Mouse (Mus musculus): ENCODE measurements at regions not wholly inside any gene's neighbourhood (a gene's known extent, or its start where the extent isn't known, plus 50 kb on each side); places are given as distances from the start of the nearest gene placed in this dataset.

- TF ChIP-seq POLR2A (IDR thresholded peaks at IDR 0.05; ENCODE audit: extremely low read depth, insufficient read depth, low read length) = no peak
- TF ChIP-seq CTCF (IDR thresholded peaks at IDR 0.05; ENCODE audit: extremely low read depth, insufficient read depth, low read length) = peak; percentile 93
- H3K4me1 ChIP-seq (ENCODE audit: control insufficient read depth, insufficient read depth, low read length) = no peaks in the 10 kb centered on the region
- H3K4me3 ChIP-seq (ENCODE audit: insufficient read depth, low read length) = no peak overlapping the region
- no peak overlapping the region for H3K27ac ChIP-seq (ENCODE audit: insufficient read depth, low read length)
Measured at GRCm38 (mm10) chr15:88468810-88469209, 131.3 kb upstream of the Zdhhc25 start.

- Histone ChIP-seq H3K4me1 (ENCODE audit: control insufficient read depth, insufficient read depth, low read length) (no peaks in the 10 kb centered on the region), H3K27ac (ENCODE audit: insufficient read depth, low read length) (no peak overlapping the region), H3K4me3 (ENCODE audit: insufficient read depth, low read length) (no peak overlapping the region)
- no peak for TF ChIP-seq CTCF (IDR thresholded peaks at IDR 0.05; ENCODE audit: extremely low read depth, insufficient read depth, low read length)
- TF ChIP-seq POLR2A (IDR thresholded peaks at IDR 0.05; ENCODE audit: extremely low read depth, insufficient read depth, low read length) = no peak
Measured at GRCm38 (mm10) chr15:88469508-88470455, 130.3 kb upstream of the Zdhhc25 start.

GRCm38 (mm10) chr15:88472351-88473100 is 127.6 kb upstream of the Zdhhc25 start:
- H3K4me1 ChIP-seq (ENCODE audit: control insufficient read depth, insufficient read depth, low read length) = no peaks in the 10 kb centered on the region
- H3K27ac ChIP-seq (ENCODE audit: insufficient read depth, low read length) = no peak overlapping the region
- TF ChIP-seq CTCF (IDR thresholded peaks at IDR 0.05; ENCODE audit: extremely low read depth, insufficient read depth, low read length) (no peak), POLR2A (IDR thresholded peaks at IDR 0.05; ENCODE audit: extremely low read depth, insufficient read depth, low read length) (no peak)
- H3K4me3 ChIP-seq (ENCODE audit: insufficient read depth, low read length) = no peak overlapping the region

GRCm38 (mm10) chr15:88473221-88473620 is 126.9 kb upstream of the Zdhhc25 start:
- H3K27ac ChIP-seq (ENCODE audit: insufficient read depth, low read length) = no peak overlapping the region
- H3K4me3 ChIP-seq (ENCODE audit: insufficient read depth, low read length) = no peak overlapping the region
- TF ChIP-seq CTCF (IDR thresholded peaks at IDR 0.05; ENCODE audit: extremely low read depth, insufficient read depth, low read length) (no peak), POLR2A (IDR thresholded peaks at IDR 0.05; ENCODE audit: extremely low read depth, insufficient read depth, low read length) (no peak)
- no peaks in the 10 kb centered on the region for H3K4me1 ChIP-seq (ENCODE audit: control insufficient read depth, insufficient read depth, low read length)

GRCm38 (mm10) chr15:88483471-88483870 is 116.6 kb upstream of the Zdhhc25 start:
- Histone ChIP-seq H3K4me1 (ENCODE audit: control insufficient read depth, insufficient read depth, low read length) (no peaks in the 10 kb centered on the region), H3K27ac (ENCODE audit: insufficient read depth, low read length) (no peak overlapping the region), H3K4me3 (ENCODE audit: insufficient read depth, low read length) (no peak overlapping the region)
- no peak for TF ChIP-seq POLR2A (IDR thresholded peaks at IDR 0.05; ENCODE audit: extremely low read depth, insufficient read depth, low read length)
- no peak for TF ChIP-seq CTCF (IDR thresholded peaks at IDR 0.05; ENCODE audit: extremely low read depth, insufficient read depth, low read length)

GRCm38 (mm10) chr15:88489715-88490114 is 110.4 kb upstream of the Zdhhc25 start:
- Histone ChIP-seq H3K4me1 (ENCODE audit: control insufficient read depth, insufficient read depth, low read length) (no peaks in the 10 kb centered on the region), H3K27ac (ENCODE audit: insufficient read depth, low read length) (no peak overlapping the region)
- TF ChIP-seq CTCF (IDR thresholded peaks at IDR 0.05; ENCODE audit: extremely low read depth, insufficient read depth, low read length) (no peak), POLR2A (IDR thresholded peaks at IDR 0.05; ENCODE audit: extremely low read depth, insufficient read depth, low read length) (no peak)

GRCm38 (mm10) chr15:88490316-88491090 is 109.6 kb upstream of the Zdhhc25 start:
- Histone ChIP-seq H3K4me3 (ENCODE audit: insufficient read depth, low read length) (no peak overlapping the region), H3K4me1 (ENCODE audit: control insufficient read depth, insufficient read depth, low read length) (no peaks in the 10 kb centered on the region), H3K27ac (ENCODE audit: insufficient read depth, low read length) (no peak overlapping the region)
- TF ChIP-seq POLR2A (IDR thresholded peaks at IDR 0.05; ENCODE audit: extremely low read depth, insufficient read depth, low read length) (no peak), CTCF (IDR thresholded peaks at IDR 0.05; ENCODE audit: extremely low read depth, insufficient read depth, low read length) (no peak)

More at GRCm38 (mm10) chr15:88489715-88490114, 110.4 kb upstream of the Zdhhc25 start:
- no peak overlapping the region for H3K4me3 ChIP-seq (ENCODE audit: insufficient read depth, low read length)

- TF ChIP-seq POLR2A (IDR thresholded peaks at IDR 0.05; ENCODE audit: extremely low read depth, insufficient read depth, low read length) (no peak), CTCF (IDR thresholded peaks at IDR 0.05; ENCODE audit: extremely low read depth, insufficient read depth, low read length) (no peak)
- Histone ChIP-seq H3K4me3 (ENCODE audit: insufficient read depth, low read length) (no peak overlapping the region), H3K27ac (ENCODE audit: insufficient read depth, low read length) (no peak overlapping the region), H3K4me1 (ENCODE audit: control insufficient read depth, insufficient read depth, low read length) (no peaks in the 10 kb centered on the region)
Measured at GRCm38 (mm10) chr15:88491091-88491366, 109.1 kb upstream of the Zdhhc25 start.

- Histone ChIP-seq H3K4me3 (ENCODE audit: insufficient read depth, low read length) (no peak overlapping the region), H3K4me1 (ENCODE audit: control insufficient read depth, insufficient read depth, low read length) (no peaks in the 10 kb centered on the region), H3K27ac (ENCODE audit: insufficient read depth, low read length) (no peak overlapping the region)
- TF ChIP-seq POLR2A (IDR thresholded peaks at IDR 0.05; ENCODE audit: extremely low read depth, insufficient read depth, low read length) (no peak), CTCF (IDR thresholded peaks at IDR 0.05; ENCODE audit: extremely low read depth, insufficient read depth, low read length) (no peak)
Measured at GRCm38 (mm10) chr15:88497957-88498356, 102.1 kb upstream of the Zdhhc25 start.

Data from cortical plate, adult 2 months (tissue).